Mouse (Mus musculus): ENCODE measurements at regions not wholly inside any gene's neighbourhood (a gene's known extent, or its start where the extent isn't known, plus 50 kb on each side); places are given as distances from the start of the nearest gene placed in this dataset.
"Not testable (repeated sequence)": the region's sequence is repeated elsewhere in the genome, so short reads cannot be mapped to it uniquely, and the experiment has no call there.

DNA sequence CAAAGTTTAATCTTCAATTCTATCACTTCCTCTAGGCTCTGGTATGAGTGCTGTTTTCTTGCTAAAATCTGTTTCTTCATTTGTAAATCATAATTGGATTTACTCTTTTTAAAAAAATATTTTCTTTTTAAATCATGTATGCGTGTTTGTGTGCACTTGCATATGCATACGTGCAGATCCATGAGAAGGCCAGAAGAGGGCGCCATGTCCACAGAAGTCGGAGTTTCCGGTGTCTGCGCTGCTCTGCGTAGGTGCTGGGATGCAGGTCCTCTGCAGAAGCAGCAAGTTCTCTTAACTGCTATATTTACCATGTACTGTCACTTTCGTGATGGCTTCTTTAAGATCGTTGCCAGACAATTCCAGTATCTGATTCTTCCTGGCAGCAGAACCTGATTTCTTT is 136.6 kb upstream of the Spin1 start:
- DNase-seq (ENCODE audit: low spot score) (no peak), ATAC-seq (ENCODE audit: low FRiP score) (no peak)
- H3K4me2 ChIP-seq (replicated peaks) = no peak overlapping the region
- H3K27me3 ChIP-seq (ENCODE audit: control insufficient read depth, insufficient read depth, low read length) = no peaks in the 10 kb centered on the region
- no peaks in the 10 kb centered on the region for H3K36me3 ChIP-seq (replicated peaks; ENCODE audit: control insufficient read depth, insufficient read depth)
- no peak overlapping the region for H3K27ac ChIP-seq
- WGBS = 79% methylated on average over 9 of the region's 9 CpGs
- H3K4me1 ChIP-seq (replicated peaks; ENCODE audit: control insufficient read depth, insufficient read depth, low read length) = no peaks in the 10 kb centered on the region
- H3K4me3 ChIP-seq (replicated peaks; ENCODE audit: low read length) = no peak overlapping the region
- no peak overlapping the region for H3K9ac ChIP-seq
- H3K9me3 ChIP-seq (ENCODE audit: control insufficient read depth, low read length) = no peaks in the 10 kb centered on the region

DNA sequence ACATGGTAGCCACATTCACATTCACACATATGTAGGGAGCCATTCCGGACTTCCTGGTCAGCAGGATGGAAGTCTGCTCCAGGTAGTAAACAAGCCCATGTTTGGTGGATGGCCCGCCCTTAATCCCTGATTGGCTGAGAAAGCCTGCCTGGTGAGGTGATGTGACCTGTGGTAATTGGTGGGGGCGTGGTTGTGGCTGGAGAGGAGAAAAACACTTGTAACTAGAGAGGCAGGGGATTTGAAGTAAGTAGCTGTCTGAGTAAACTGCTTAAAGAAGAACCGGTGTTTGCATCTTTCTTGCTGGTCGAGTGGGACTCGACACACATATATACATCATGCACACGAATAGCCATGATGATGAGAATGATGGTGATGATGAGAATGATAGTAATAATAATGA is 135.6 kb upstream of the Spin1 start:
- not testable (repeated sequence) for ATAC-seq (ENCODE audit: low FRiP score); H3K27me3 ChIP-seq (ENCODE audit: control insufficient read depth, insufficient read depth, low read length); DNase-seq (ENCODE audit: low spot score); H3K4me1 ChIP-seq (replicated peaks; ENCODE audit: control insufficient read depth, insufficient read depth, low read length); H3K4me2 ChIP-seq (replicated peaks); H3K9ac ChIP-seq; H3K36me3 ChIP-seq (replicated peaks; ENCODE audit: control insufficient read depth, insufficient read depth); H3K27ac ChIP-seq; H3K4me3 ChIP-seq (replicated peaks; ENCODE audit: low read length); H3K9me3 ChIP-seq (ENCODE audit: control insufficient read depth, low read length)
- WGBS = 81% methylated on average over 7 of the region's 7 CpGs

DNA sequence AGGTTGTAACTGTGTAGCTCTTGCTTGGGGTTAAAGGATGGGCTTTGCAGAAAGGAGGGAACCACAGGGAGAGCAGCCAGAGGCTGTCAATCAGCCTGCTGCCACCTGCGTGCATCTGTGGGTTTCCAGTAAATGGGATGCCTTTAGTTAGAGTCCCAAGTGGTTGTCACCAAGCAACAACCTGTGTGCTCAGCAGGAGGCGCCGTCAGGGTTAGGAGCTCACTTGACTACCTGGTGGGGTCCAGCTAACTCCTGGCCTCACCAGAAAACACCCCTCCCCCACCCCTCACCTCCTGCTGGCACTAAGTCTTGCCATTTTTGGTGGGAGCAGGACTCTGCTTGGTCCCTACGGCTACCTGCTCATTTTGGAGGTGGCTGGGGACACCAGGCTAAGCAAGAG is 135.0 kb upstream of the Spin1 start:
- Histone ChIP-seq H3K27me3 (ENCODE audit: control insufficient read depth, insufficient read depth, low read length) (no peaks in the 10 kb centered on the region), H3K4me2 (replicated peaks) (no peak overlapping the region), H3K4me3 (replicated peaks; ENCODE audit: low read length) (no peak overlapping the region), H3K36me3 (replicated peaks; ENCODE audit: control insufficient read depth, insufficient read depth) (no peaks in the 10 kb centered on the region), H3K4me1 (replicated peaks; ENCODE audit: control insufficient read depth, insufficient read depth, low read length) (no peaks in the 10 kb centered on the region), H3K27ac (no peak overlapping the region), H3K9ac (no peak overlapping the region), H3K9me3 (ENCODE audit: control insufficient read depth, low read length) (no peaks in the 10 kb centered on the region)
- ATAC-seq (ENCODE audit: low FRiP score) = no peak
- WGBS = 62% methylated on average over 4 of the region's 4 CpGs
- DNase-seq (ENCODE audit: low spot score) = no peak

DNA sequence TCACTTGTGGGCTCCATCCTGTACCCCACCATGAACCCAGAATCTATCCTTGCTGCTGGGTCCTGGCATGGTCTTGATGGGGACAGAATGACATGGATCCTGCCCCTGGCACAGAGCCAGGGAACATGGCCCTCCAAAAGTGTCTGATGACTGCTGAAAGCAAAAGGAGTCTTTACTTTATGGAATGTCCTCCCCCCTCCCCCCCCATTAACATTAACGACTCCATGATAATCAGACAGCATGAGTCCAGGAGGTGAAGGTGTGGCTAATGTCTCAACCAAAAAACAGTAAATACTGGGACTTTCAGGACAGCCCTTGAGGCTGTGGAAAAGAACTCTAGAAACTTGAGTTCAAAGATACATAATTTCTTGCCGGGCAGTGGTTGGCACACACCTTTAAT is 133.9 kb upstream of the Spin1 start:
- Histone ChIP-seq H3K4me3 (replicated peaks; ENCODE audit: low read length) (no peak overlapping the region), H3K27ac (no peak overlapping the region), H3K4me1 (replicated peaks; ENCODE audit: control insufficient read depth, insufficient read depth, low read length) (no peaks in the 10 kb centered on the region), H3K36me3 (replicated peaks; ENCODE audit: control insufficient read depth, insufficient read depth) (no peaks in the 10 kb centered on the region), H3K9me3 (ENCODE audit: control insufficient read depth, low read length) (no peaks in the 10 kb centered on the region), H3K27me3 (ENCODE audit: control insufficient read depth, insufficient read depth, low read length) (no peaks in the 10 kb centered on the region), H3K9ac (no peak overlapping the region), H3K4me2 (replicated peaks) (no peak overlapping the region)
- WGBS = 79% methylated on average over 2 of the region's 2 CpGs
- ATAC-seq (ENCODE audit: low FRiP score) = no peak
- DNase-seq (ENCODE audit: low spot score) = no peak

DNA sequence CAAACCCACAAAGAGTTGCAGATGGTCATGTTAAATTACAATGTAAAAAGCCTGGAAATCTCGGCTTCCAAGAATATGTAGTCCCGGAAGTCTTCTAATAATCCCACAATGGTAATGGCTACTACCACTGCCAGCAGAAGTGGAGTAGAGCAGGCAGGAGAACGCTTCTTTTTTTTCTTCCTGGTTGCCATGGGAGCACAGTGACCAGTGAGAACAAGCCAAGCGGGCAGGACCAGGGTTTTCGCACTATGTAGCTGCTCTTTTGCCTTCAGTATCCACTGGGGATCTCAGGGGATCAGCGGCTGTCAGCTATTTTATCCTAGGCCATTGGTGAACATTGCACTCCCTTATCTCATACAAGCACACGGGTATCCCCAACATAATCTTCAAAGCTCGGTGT is 127.3 kb upstream of the Spin1 start:
- Histone ChIP-seq H3K4me1 (replicated peaks; ENCODE audit: control insufficient read depth, insufficient read depth, low read length) (no peaks in the 10 kb centered on the region), H3K27me3 (ENCODE audit: control insufficient read depth, insufficient read depth, low read length) (no peaks in the 10 kb centered on the region), H3K9ac (no peak overlapping the region), H3K4me3 (replicated peaks; ENCODE audit: low read length) (no peak overlapping the region), H3K9me3 (ENCODE audit: control insufficient read depth, low read length) (no peaks in the 10 kb centered on the region), H3K4me2 (replicated peaks) (no peak overlapping the region), H3K36me3 (replicated peaks; ENCODE audit: control insufficient read depth, insufficient read depth) (no peaks in the 10 kb centered on the region), H3K27ac (no peak overlapping the region)
- 49% methylated on average over 8 of the region's 8 CpGs for WGBS
- ATAC-seq (ENCODE audit: low FRiP score) (no peak), DNase-seq (ENCODE audit: low spot score) (no peak)

DNA sequence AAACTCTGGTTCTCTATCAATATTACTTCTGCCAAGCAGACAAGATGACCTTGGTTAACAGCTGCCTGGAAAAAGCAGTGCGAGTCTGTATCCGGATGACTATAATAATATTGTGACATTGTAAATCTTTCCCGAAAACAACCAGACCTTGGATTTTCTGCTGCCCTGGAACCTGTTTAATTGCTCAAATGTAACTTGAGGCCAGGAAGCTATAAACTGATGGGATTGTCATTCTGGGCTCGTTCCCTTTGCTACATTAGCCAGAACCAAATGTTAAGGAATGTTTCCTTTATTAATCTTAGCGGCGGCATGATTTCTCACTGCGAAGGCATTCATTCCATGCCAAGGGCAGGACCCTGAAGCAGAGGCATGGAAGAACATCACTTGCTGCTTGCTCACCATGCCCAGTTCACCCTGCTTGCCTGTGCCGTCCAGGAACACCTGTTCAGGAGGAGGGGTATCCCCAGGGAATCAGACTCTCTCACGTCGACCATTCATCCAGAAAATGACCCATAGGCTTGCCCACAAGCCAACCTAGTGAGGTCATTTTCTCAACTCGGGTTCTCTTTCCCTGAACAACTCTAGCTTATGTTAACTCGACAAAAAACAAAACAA is 125.3 kb upstream of the Spin1 start:
- Histone ChIP-seq H3K4me1 (replicated peaks; ENCODE audit: control insufficient read depth, insufficient read depth, low read length) (no peaks in the 10 kb centered on the region), H3K27me3 (ENCODE audit: control insufficient read depth, insufficient read depth, low read length) (no peaks in the 10 kb centered on the region), H3K4me2 (replicated peaks) (no peak overlapping the region), H3K36me3 (replicated peaks; ENCODE audit: control insufficient read depth, insufficient read depth) (no peaks in the 10 kb centered on the region), H3K27ac (no peak overlapping the region), H3K9ac (no peak overlapping the region), H3K9me3 (ENCODE audit: control insufficient read depth, low read length) (no peaks in the 10 kb centered on the region), H3K4me3 (replicated peaks; ENCODE audit: low read length) (no peak overlapping the region)
- WGBS = 79% methylated on average over 12 of the region's 12 CpGs
- no peak for ATAC-seq (ENCODE audit: low FRiP score)
- no peak for DNase-seq (ENCODE audit: low spot score)

DNA sequence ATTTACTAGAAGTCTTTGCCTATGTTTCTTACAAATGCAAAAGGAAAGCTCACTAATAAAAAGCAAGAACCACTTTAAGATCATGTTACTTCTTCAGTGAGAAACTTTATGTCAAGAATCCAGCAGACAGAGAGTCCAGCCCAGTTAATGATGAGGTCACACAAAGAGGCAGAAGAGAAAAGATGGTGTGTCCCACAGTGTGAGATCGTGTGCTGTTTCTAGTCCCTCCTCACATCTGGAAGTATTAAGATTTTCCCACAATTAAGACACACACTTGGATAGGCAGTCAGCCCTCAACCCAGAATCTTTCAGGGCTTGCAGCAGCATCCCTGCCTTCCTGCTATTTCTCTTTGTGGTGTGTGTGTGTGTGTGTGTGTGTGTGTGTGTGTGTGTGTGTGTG is 118.7 kb upstream of the Spin1 start:
- Histone ChIP-seq H3K36me3 (replicated peaks; ENCODE audit: control insufficient read depth, insufficient read depth) (no peaks in the 10 kb centered on the region), H3K4me3 (replicated peaks; ENCODE audit: low read length) (no peak overlapping the region), H3K4me2 (replicated peaks) (no peak overlapping the region), H3K4me1 (replicated peaks; ENCODE audit: control insufficient read depth, insufficient read depth, low read length) (no peaks in the 10 kb centered on the region), H3K27me3 (ENCODE audit: control insufficient read depth, insufficient read depth, low read length) (no peaks in the 10 kb centered on the region), H3K9ac (no peak overlapping the region), H3K9me3 (ENCODE audit: control insufficient read depth, low read length) (no peaks in the 10 kb centered on the region), H3K27ac (no peak overlapping the region)
- 68% methylated on average over 1 of the region's 1 CpGs for WGBS
- ATAC-seq (ENCODE audit: low FRiP score) = no peak
- no peak for DNase-seq (ENCODE audit: low spot score)

DNA sequence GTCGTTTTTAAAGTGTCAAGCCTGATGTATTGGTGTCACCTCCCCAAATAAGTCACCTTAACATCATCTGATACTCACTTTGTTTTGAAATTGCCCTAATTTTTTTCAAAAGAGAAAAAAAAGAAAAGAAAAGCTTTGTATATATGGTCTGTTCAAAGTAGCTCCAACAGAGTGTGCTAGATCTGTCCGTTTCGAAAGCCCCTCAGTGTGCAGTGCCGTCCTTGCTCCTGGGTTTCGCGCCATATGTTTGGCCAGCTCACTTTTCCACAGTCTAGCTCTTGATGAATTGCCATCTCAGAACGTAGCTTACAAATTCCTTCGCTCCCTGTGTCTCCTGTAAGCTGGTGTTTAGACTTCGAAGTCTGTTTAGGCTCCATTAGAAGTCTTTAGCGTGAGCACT is 117.7 kb upstream of the Spin1 start:
- Histone ChIP-seq H3K9me3 (ENCODE audit: control insufficient read depth, low read length) (no peaks in the 10 kb centered on the region), H3K4me3 (replicated peaks; ENCODE audit: low read length) (no peak overlapping the region), H3K4me2 (replicated peaks) (no peak overlapping the region), H3K9ac (no peak overlapping the region), H3K36me3 (replicated peaks; ENCODE audit: control insufficient read depth, insufficient read depth) (no peaks in the 10 kb centered on the region), H3K4me1 (replicated peaks; ENCODE audit: control insufficient read depth, insufficient read depth, low read length) (no peaks in the 10 kb centered on the region), H3K27me3 (ENCODE audit: control insufficient read depth, insufficient read depth, low read length) (no peaks in the 10 kb centered on the region), H3K27ac (no peak overlapping the region)
- 90% methylated on average over 10 of the region's 10 CpGs for WGBS
- ATAC-seq (ENCODE audit: low FRiP score) (no peak), DNase-seq (ENCODE audit: low spot score) (no peak)

DNA sequence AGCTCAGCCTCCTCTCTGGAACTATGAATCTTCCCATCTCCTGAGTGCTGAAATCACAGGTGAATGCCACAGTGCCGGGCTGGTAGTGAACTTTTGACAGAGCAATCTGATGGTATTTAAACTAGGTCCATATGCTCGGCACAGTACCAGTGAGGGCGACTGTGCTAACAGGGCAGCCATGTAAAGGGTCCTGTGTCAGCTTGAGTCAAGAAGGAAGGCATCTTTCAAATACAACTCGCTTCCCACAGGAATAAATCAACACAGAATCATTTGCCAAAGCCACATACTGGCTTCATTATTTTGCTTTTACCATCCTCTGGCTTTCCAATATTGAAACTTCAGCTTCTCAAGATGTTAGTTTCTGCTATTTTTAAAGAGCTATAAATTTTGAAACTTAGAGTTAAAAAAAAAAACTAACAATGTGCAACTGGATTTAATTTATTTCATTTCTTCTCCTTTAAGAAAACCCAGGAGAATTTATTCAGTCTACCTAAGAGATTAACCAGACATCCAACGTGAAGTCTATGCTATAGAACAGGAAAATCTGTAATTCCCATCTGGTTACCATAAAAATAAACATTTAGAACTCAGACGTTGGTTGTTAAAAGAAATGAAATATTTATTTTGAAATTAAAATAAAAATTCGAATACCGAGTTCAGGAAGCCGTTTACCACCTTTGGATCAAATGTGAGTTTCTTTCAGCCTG is 108.8 kb upstream of the Spin1 start:
- no peak overlapping the region for H3K4me3 ChIP-seq (replicated peaks; ENCODE audit: low read length)
- no peaks in the 10 kb centered on the region for H3K36me3 ChIP-seq (replicated peaks; ENCODE audit: control insufficient read depth, insufficient read depth)
- H3K4me2 ChIP-seq (replicated peaks) = no peak overlapping the region
- no peaks in the 10 kb centered on the region for H3K9me3 ChIP-seq (ENCODE audit: control insufficient read depth, low read length)
- H3K9ac ChIP-seq = no peak overlapping the region
- H3K27ac ChIP-seq = no peak overlapping the region
- no peaks in the 10 kb centered on the region for H3K27me3 ChIP-seq (ENCODE audit: control insufficient read depth, insufficient read depth, low read length)
- ATAC-seq (ENCODE audit: low FRiP score) (no peak), DNase-seq (ENCODE audit: low spot score) (no peak)
- 88% methylated on average over 9 of the region's 9 CpGs for WGBS
- no peaks in the 10 kb centered on the region for H3K4me1 ChIP-seq (replicated peaks; ENCODE audit: control insufficient read depth, insufficient read depth, low read length)

DNA sequence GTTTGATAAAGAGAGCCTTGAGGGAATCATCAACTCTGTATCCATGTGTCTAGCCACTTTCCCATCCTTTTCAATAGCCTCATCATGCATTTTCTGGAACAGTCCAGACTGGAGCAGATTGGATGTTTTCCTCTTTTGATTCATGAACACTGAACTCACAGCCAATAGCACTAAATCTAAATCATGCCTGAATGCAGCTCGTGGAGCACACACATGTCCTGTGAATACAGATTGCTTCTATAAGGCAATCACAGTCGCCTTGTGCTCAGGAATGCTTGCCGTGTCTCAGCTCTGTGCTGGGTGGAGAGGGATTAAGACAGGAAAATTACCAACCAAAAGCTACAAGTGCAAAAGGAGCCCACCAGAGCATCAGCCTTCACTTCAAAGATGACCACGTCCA is 100.9 kb upstream of the Spin1 start:
- H3K27ac ChIP-seq = no peak overlapping the region
- no peak for DNase-seq (ENCODE audit: low spot score)
- ATAC-seq (ENCODE audit: low FRiP score) = no peak; the same call in 1 of the 2 replicates

More for the DNA sequence above, 100.9 kb upstream of the Spin1 start:
- 67% methylated on average over 4 of the region's 4 CpGs for WGBS
- Histone ChIP-seq H3K4me3 (replicated peaks; ENCODE audit: low read length) (no peak overlapping the region), H3K4me2 (replicated peaks) (no peak overlapping the region), H3K36me3 (replicated peaks; ENCODE audit: control insufficient read depth, insufficient read depth) (no peaks in the 10 kb centered on the region), H3K4me1 (replicated peaks; ENCODE audit: control insufficient read depth, insufficient read depth, low read length) (no peaks in the 10 kb centered on the region), H3K27me3 (ENCODE audit: control insufficient read depth, insufficient read depth, low read length) (no peaks in the 10 kb centered on the region), H3K9me3 (ENCODE audit: control insufficient read depth, low read length) (no peaks in the 10 kb centered on the region), H3K9ac (no peak overlapping the region)

Data from hindbrain, embryonic 14.5 days (tissue).